ENCODE assay signal across 8 mouse cellular contexts in genomic region chr6:99024588-99024987, GRCm38 (mm10).
A peak's percentile ranks its signal among the peaks of the same experiment; 100 is the strongest.
DNase-seq lines count a peak whose midpoint lies in the region; ATAC-seq and TF ChIP-seq lines count a peak whose summit lies in the region.

No protein-coding gene starts in this region.

- no peaks in the 10 kb centered on the region for H3K36me3 ChIP-seq in embryonic facial prominence, embryonic 10.5 days (replicated peaks)

- H3K27me3 ChIP-seq in embryonic facial prominence, embryonic 10.5 days (replicated peaks; ENCODE audit: low read depth, poor library complexity, severe bottlenecking), result no peaks in the 10 kb centered on the region

- no peak for TF ChIP-seq CTCF in left cerebral cortex, adult 2 months (IDR thresholded peaks at IDR 0.05)

- peak overlapping the region; percentile 76 for H3K27ac ChIP-seq in left cerebral cortex, adult 2 months
- no peak overlapping the region for H3K27ac ChIP-seq in embryonic facial prominence, embryonic 10.5 days (replicated peaks)

- intact Hi-C loops in left cerebral cortex, adult 2 months (cut with DNase I), result loop anchor here (10.0 kb wide), 2 partner anchors 580 to 920 kb away; no protein-coding TSS in a partner anchor
- intact Hi-C loops in left cerebral cortex, postnatal 10 days (cut with DNase I), result loop anchor here (10.0 kb wide), 2 partner anchors 240 to 500 kb away; no protein-coding TSS in a partner anchor

- WGBS in embryonic facial prominence, embryonic 10.5 days, result 69% methylated on average over 9 of the region's 9 CpGs

- DNase-seq in left cerebral cortex, adult 2 months (ENCODE audit: extremely low spot score in 1 of 2, low spot score in 2 of 2), result no peak
- no peak for DNase-seq in left cerebral cortex, postnatal 10 days (ENCODE audit: extremely low spot score in 1 of 2, low spot score in 2 of 2)
- DNase-seq in embryonic facial prominence, embryonic 10.5 days (ENCODE audit: low spot score), result no peak
- DNase-seq in cerebellum, postnatal 36 days, result no peak
- no peak for DNase-seq in spleen, postnatal 36 days (ENCODE audit: low spot score in 2 of 2)
- DNase-seq in right cerebral cortex, postnatal 25 days, result no peak

- ATAC-seq in hematopoietic stem cell, adult 5-6 weeks (replicated peaks in 1 of 2; ENCODE audit: insufficient read depth in 1 of 2, low FRiP score in 2 of 2, low TSS enrichment in 1 of 2, low read depth in 1 of 2, poor library complexity in 2 of 2, severe bottlenecking in 2 of 2), result peak; percentile 63 to 67; a peak in 3 of 4 replicates
- ATAC-seq in monocyte, adult 5-6 weeks (replicated peaks; ENCODE audit: insufficient number of reproducible peaks, low FRiP score, low TSS enrichment, poor library complexity, severe bottlenecking), result 0 out of 2 replicates have a peak, but pooled peaks have one; percentile 28

- H3K4me1 ChIP-seq in embryonic facial prominence, embryonic 10.5 days, result peaks cover 82% of the 10 kb centered on the region

- H3K4me3 ChIP-seq in left cerebral cortex, adult 2 months, result peak overlapping the region; percentile 50
- H3K4me3 ChIP-seq in embryonic facial prominence, embryonic 10.5 days, result peak overlapping the region; percentile 37; the same call in 1 of the 2 replicates

- H3K9me3 ChIP-seq in embryonic facial prominence, embryonic 10.5 days, result no peaks in the 10 kb centered on the region
